Mouse (Mus musculus): ENCODE measurements at regions not wholly inside any gene's neighbourhood (a gene's known extent, or its start where the extent isn't known, plus 50 kb on each side); places are given as distances from the start of the nearest gene placed in this dataset.

- TF ChIP-seq CTCF (IDR thresholded peaks at IDR 0.05; ENCODE audit: low read depth) = no peak
- no peak for TF ChIP-seq EP300 (IDR thresholded peaks at IDR 0.05; ENCODE audit: low read depth)
Measured at GRCm38 (mm10) chr17:82905483-82905882, 309.6 kb upstream of the Pkdcc start.

Data from liver, postnatal 0 days (tissue).